Mouse (Mus musculus) CD4-positive, CD25-positive, alpha-beta regulatory T cell, adult 9 weeks (primary cell): Measurements from ENCODE around the gene Il21r. TPM values are rescaled to one million over a fixed set of nuclear protein-coding genes. Genes with fewer than 3 reads are reported as not detected.

Source experiments
- polyA plus RNA-seq: library from polyadenylated mRNA; unstranded; fragments of 100-300 nt; shearing (Covaris generic); gene quantifications from one replicate; pipeline ENCODE4 v1.2.1, GENCODE M21; 2017

Il21r gene
- 340 TPM for polyA plus RNA-seq

DNA sequence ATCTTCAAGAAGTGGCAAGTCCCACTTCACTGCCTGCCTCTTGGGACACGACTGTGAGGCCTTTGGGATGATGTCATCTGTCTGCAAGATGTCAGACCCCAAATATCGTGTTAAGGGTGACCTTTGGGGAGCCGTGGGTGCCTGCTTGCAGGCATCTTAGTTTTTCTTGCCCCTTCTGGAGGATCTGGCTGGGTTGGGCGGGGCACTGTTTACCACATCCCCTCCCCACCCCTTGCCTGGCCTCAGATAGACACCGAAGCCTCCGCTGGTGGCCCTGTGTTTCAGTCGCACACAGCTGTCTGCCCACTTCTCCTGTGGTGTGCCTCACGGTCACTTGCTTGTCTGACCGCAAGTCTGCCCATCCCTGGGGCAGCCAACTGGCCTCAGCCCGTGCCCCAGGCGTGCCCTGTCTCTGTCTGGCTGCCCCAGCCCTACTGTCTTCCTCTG is at the start of gene Il21r:
Gene Il21r, plus strand, starts transcription at position 245 of the 447 bp plus-strand sequence.

Other genes with a start within 250 kb of the Il21r start
- gene Kdm8, start 158.8 kb upstream of the Il21r start, polyA plus RNA-seq, result 10.3 TPM
- gene Nsmce1, start 111.8 kb upstream of the Il21r start, polyA plus RNA-seq, result 149 TPM
- 229 TPM for gene Il4ra, start 51.3 kb upstream of the Il21r start, polyA plus RNA-seq
- gene Gtf3c1, start 104.4 kb downstream of the Il21r start, polyA plus RNA-seq, result 61.5 TPM
- 10.2 TPM for gene D430042O09Rik, start 104.5 kb downstream of the Il21r start, polyA plus RNA-seq